Mouse (Mus musculus) liver, embryonic 14.5 days (tissue): ENCODE measurements around the gene Fry. TPM values are rescaled to one million over a fixed set of nuclear protein-coding genes. Genes with fewer than 3 reads are reported as not detected.

ENCODE experiments used
- ATAC-seq: fragments of 200-750 bp; cut with Nextera tagmentation; 2 replicates; pipeline ENCODE4 v1.8.0; 2017; ENCODE audit warnings: moderate number of reproducible peaks, mild to moderate bottlenecking, moderate library complexity; ENCODE audit not compliant: insufficient read depth
- DNase-seq, 3 experiments: peaks; one replicate each; pipeline ENCODE4 v3.0.0-alpha.2; 2012 to 2013; ENCODE audit warnings: low read depth in 3 of 3, low spot score in 3 of 3
- H3K27ac ChIP-seq: fragments of 300-500 bp; sonication (generic); 2 replicates; pipeline ENCODE4 v1.5.1; 2014; ENCODE audit warnings: moderate library complexity, mild to moderate bottlenecking, control low read depth, inconsistent platforms
- H3K27me3 ChIP-seq: fragments of 300-500 bp; sonication (generic); 2 replicates; pipeline ENCODE4 v1.6.1; 2014; ENCODE audit warnings: mild to moderate bottlenecking, low read length, moderate library complexity; ENCODE audit not compliant: control insufficient read depth, insufficient read depth
- H3K36me3 ChIP-seq: fragments of 300-500 bp; sonication (generic); replicated peaks from 2 replicates; pipeline ENCODE4 v1.6.1; 2014; ENCODE audit warnings: low read depth; ENCODE audit not compliant: control insufficient read depth, insufficient read depth
- H3K4me1 ChIP-seq, 2 experiments: fragments of 200-500 bp in 1 of 2; fragments of 300-500 bp in 1 of 2; sonication (generic) in 1 of 2; replicated peaks; 2 replicates each; pipeline ENCODE4 v1.6.1; 2012 to 2014; ENCODE audit warnings: antibody characterized with exemption in 1 of 2, inconsistent platforms in 1 of 2, low read length in 1 of 2; ENCODE audit not compliant: control insufficient read depth in 2 of 2, insufficient read depth in 2 of 2
- H3K4me2 ChIP-seq: fragments of 300-500 bp; sonication (generic); 2 replicates; pipeline ENCODE4 v1.6.1; 2014; ENCODE audit warnings: low read depth, mild to moderate bottlenecking, control low read depth, moderate library complexity
- H3K4me3 ChIP-seq, 2 experiments: fragments of 200-500 bp in 1 of 2; fragments of 300-500 bp in 1 of 2; sonication (generic) in 1 of 2; 2 replicates each; pipeline ENCODE4 v1.5.1; 2012 to 2014; ENCODE audit warnings: low read depth in 2 of 2, low read length in 2 of 2, mild to moderate bottlenecking in 2 of 2, control low read depth in 1 of 2, inconsistent platforms in 1 of 2, moderate library complexity in 1 of 2; ENCODE audit not compliant: insufficient read depth in 1 of 2
- H3K9ac ChIP-seq: fragments of 300-500 bp; sonication (generic); replicated peaks from 2 replicates; pipeline ENCODE4 v1.6.1; 2014; ENCODE audit warnings: mild to moderate bottlenecking, control low read depth, moderate library complexity
- H3K9me3 ChIP-seq: fragments of 300-500 bp; sonication (generic); 2 replicates; pipeline ENCODE4 v1.6.1; 2016; ENCODE audit warnings: low read length, mixed read lengths; ENCODE audit not compliant: control insufficient read depth
- CTCF ChIP-seq: IDR thresholded peaks from 2 replicates; pipeline ENCODE4 v1.5.1; 2016; ENCODE audit warnings: antibody characterized with exemption, low read depth, control low read depth
- EP300 ChIP-seq: IDR thresholded peaks from 2 replicates; pipeline ENCODE4 v1.6.1; 2016; ENCODE audit warnings: antibody characterized with exemption, low read depth
- WGBS: fragments of 180-500 bp; shearing (Covaris S2); extraction: QIAGEN DNeasy Blood & Tissue Kit; methylation state at CpG from one replicate; pipeline ENCODE4 v1.1.7; 2014; ENCODE audit not compliant: insufficient replicate concordance; 5-methylcytosine and 5-hydroxymethylcytosine counted together
- polyA plus RNA-seq, 2 experiments: library from polyadenylated mRNA; depleted of rRNA in 1 of 2; stranded (reverse) in 1 of 2; unstranded in 1 of 2; fragments of >200 nt; fragmentation: Nextera tagmentation in 1 of 2; extraction: Ambion mirVana in 1 of 2; gene quantifications; 2 replicates each; pipeline versions ENCODE4 v1.2.1 to v1.2.3; 2012 to 2014

The Fry gene
- polyA plus RNA-seq, 2 experiments, result 1.4 to 1.9 TPM

DNA sequence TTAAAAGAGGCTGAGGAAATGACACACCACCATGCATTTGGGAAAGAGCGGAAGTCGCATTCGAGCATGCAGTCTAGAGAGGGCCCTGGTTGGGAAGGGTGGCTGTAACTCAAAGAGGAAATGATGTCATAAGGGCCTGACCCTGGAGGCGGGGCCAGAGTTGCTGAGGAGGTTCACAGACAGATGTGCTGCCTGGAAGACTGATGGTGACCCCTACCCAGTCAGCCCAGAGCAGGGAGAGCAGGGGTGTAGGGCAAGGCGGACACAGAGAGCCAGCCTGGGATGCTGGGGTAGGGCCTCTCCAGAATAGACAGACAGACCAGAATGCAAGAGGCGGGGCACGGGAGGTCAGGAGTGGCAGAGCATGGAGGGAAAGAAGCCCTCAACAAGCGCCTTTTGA is 290.5 kb downstream of the Fry start:
- Histone ChIP-seq H3K27me3 (no peaks in the 10 kb centered on the region), H3K4me2 (no peak overlapping the region), H3K4me1 (peaks cover 0 to 3% of the 10 kb centered on the region in 2 experiments; a peak in 1 of 4 replicates), H3K4me3 (no peak overlapping the region), H3K36me3 (no peaks in the 10 kb centered on the region), H3K27ac (no peak overlapping the region), H3K9me3 (no peaks in the 10 kb centered on the region), H3K9ac (no peak overlapping the region)
- TF ChIP-seq CTCF, result no peak
- TF ChIP-seq EP300, result no peak
- ATAC-seq (no peak), DNase-seq (no peak)
- WGBS, result 66% methylated on average over 8 of the region's 8 CpGs

DNA sequence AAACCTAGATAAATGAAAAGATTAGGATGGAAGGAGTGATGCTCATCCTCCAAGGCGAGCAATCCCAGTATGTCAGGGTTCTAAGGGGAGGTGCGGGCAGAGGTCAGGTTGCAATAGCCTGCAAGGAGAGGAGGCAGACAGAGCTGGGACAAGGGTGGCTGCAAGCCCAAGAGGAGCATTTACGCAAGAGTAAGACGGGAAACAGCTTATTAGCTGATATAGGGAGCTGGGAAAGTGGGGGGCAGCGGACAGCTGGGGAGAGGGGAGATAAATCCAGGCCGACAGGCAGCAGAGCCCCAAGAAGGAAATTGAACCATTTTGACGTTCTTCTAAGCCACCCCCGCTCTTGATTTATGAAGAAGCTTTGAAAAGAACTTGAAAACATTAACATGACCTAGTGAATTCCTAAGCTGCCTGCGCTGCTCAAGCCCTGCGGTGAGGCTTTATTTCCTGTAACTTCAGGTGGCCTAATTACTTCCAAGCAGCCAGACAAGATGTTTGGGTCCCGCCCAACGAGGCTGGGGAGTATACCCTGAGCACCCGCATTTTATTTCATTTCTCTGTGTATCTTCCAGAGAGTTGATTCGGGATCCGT is 291.1 kb downstream of the Fry start:
- H3K36me3 ChIP-seq, result no peaks in the 10 kb centered on the region
- TF ChIP-seq EP300 (no peak), CTCF (no peak)
- ATAC-seq (no peak), DNase-seq (no peak)
- H3K4me1 ChIP-seq, result peaks cover 0 to 3% of the 10 kb centered on the region in 2 experiments; a peak in 1 of 4 replicates
- no peak overlapping the region for H3K4me2 ChIP-seq
- H3K27me3 ChIP-seq, result no peaks in the 10 kb centered on the region
- no peak overlapping the region for H3K4me3 ChIP-seq
- no peaks in the 10 kb centered on the region for H3K9me3 ChIP-seq
- no peak overlapping the region for H3K9ac ChIP-seq
- no peak overlapping the region for H3K27ac ChIP-seq
- WGBS, result 56% methylated on average over 15 of the region's 15 CpGs

DNA sequence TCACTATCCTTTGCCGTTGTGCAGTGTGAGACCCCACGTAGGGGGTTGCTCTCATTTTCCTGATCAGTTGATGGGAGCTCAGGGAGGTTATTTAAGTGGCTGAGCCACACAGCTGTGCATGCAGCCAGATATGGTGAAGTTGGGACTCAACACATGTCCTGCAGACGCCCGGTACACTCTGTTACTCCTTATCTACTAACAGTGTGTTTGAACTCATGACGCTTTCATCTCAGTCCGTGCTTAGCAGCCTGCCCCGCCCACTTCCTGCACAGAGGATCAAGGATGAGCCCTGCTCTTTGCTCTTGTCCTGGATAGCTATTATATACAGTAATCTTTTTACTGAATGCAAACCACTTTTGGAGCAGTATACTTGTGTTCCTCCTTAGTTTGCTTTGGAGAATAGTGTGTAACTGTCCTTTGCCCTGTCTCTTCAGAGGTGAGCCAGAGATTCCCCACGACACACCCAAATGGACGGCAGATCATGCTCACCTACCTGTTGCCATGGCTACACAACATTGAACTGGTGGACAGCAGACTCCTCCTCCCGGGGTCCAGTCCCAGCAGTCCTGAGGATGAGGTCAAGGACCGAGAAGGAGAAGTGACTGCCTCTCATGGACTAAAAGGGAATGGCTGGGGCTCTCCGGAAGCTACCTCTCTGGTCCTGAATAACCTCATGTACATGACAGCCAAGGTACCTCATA is 294.5 kb downstream of the Fry start:
- Histone ChIP-seq H3K4me3 (no peak overlapping the region), H3K9ac (no peak overlapping the region), H3K4me2 (no peak overlapping the region), H3K27ac (no peak overlapping the region), H3K36me3 (no peaks in the 10 kb centered on the region), H3K27me3 (no peaks in the 10 kb centered on the region), H3K4me1 (peaks cover 0 to 3% of the 10 kb centered on the region in 2 experiments; a peak in 1 of 4 replicates), H3K9me3 (no peaks in the 10 kb centered on the region)
- DNase-seq (no peak), ATAC-seq (no peak)
- TF ChIP-seq CTCF (no peak), EP300 (no peak)
- 42% methylated on average over 12 of the region's 12 CpGs for WGBS

DNA sequence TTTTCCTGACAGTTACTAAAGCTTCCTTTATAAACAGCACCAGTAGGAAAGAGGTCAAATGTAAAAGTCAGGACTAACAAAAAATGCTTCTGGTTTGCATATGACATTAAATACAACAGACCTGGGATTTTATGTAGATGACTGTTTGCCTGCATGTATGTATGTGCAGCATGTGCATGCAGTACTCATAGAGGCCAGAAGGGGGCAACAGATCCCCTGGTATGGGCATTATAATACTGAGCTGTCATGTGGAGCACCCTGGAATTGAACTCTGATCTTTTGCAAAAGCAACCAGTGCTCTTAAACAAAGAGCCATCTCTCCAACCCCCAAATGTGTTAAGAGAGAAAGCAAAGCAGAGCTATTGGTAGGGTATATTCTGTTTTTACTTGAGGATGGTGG is 296.4 kb downstream of the Fry start:
- no peaks in the 10 kb centered on the region for H3K9me3 ChIP-seq
- H3K36me3 ChIP-seq, result no peaks in the 10 kb centered on the region
- no peak for TF ChIP-seq EP300
- peak; percentile 31 for TF ChIP-seq CTCF
- DNase-seq (no peak), ATAC-seq (no peak)
- H3K27me3 ChIP-seq, result no peaks in the 10 kb centered on the region
- no peak overlapping the region for H3K4me3 ChIP-seq
- no peak overlapping the region for H3K4me2 ChIP-seq
- no peak overlapping the region for H3K9ac ChIP-seq
- no peak overlapping the region for H3K27ac ChIP-seq
- H3K4me1 ChIP-seq, result peaks cover 0 to 3% of the 10 kb centered on the region in 2 experiments; a peak in 1 of 4 replicates

DNA sequence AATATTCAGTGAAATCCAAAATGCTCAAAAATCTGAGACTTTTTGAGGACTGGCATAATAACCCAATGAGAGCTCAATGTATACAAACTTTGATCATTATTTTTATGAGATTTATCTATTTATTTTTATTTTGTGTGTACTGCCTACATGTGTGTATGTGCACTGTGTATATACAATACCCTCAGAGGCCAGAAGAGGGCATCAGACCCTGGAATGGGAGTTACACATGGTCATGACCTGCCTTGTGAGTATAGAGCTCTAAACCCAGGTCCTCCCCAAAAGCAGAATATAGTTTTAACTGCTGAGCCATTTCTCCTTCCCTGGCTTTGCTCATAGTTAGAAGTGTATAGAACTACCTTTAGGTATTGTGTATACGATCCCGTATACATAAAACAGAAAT is 298.8 kb downstream of the Fry start:
- no peak for ATAC-seq
- Histone ChIP-seq H3K4me3 (no peak overlapping the region), H3K27ac (no peak overlapping the region), H3K9ac (no peak overlapping the region), H3K27me3 (no peaks in the 10 kb centered on the region), H3K4me1 (peaks cover 0 to 3% of the 10 kb centered on the region in 2 experiments; a peak in 1 of 4 replicates), H3K9me3 (no peaks in the 10 kb centered on the region), H3K36me3 (no peaks in the 10 kb centered on the region), H3K4me2 (no peak overlapping the region)
- 91% methylated on average over 2 of the region's 2 CpGs for WGBS
- TF ChIP-seq CTCF, result no peak
- TF ChIP-seq EP300, result no peak
- no peak for DNase-seq
